Mouse (Mus musculus) lung, postnatal 0 days (tissue): ENCODE measurements around the gene Ano4.

Experiments
- CTCF ChIP-seq: IDR thresholded peaks from 2 replicates; pipeline ENCODE4 v1.5.1; 2016; ENCODE audit warnings: antibody characterized with exemption, mild to moderate bottlenecking
- EP300 ChIP-seq: IDR thresholded peaks from 2 replicates; pipeline ENCODE4 v1.6.1; 2016; ENCODE audit warnings: antibody characterized with exemption, mild to moderate bottlenecking, control low read depth

DNA sequence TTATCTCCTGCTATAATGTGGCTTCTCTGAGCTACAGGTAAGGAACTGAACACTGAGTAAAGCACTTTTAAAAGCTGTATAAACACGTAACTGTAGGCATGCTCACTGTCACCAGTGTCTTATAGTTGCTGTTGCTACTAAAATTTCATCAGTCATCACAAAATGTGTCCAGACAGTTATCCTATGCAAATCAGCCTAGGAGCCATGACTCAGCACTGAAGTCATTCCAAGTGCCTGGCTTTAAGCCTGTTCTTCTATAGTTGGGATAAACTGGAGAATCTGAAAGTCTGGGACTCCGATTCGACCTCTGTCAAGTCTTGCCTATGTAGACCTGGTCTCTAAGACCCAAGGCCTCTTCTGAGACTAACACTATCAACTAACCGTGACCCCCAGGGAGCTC is 81.2 kb downstream of the Ano4 start:
- no peak for TF ChIP-seq CTCF
- TF ChIP-seq EP300: no peak
